Mouse (Mus musculus) liver, embryonic 13.5 days (tissue): ENCODE results near the gene Ammecr1. TPM values are rescaled to one million over a fixed set of nuclear protein-coding genes. Genes with fewer than 3 reads are reported as not detected.

ENCODE experiments used
- ATAC-seq: fragments of 200-750 bp; cut with Nextera tagmentation; 2 replicates; pipeline ENCODE4 v1.8.0; 2017; ENCODE audit warnings: low read depth, mild to moderate bottlenecking, moderate number of reproducible peaks, moderate library complexity
- DNase-seq: peaks from one replicate; pipeline ENCODE4 v3.0.0; 2022
- H3K27ac ChIP-seq: fragments of 300-500 bp; sonication (generic); 2 replicates; pipeline ENCODE4 v1.5.1; 2015; ENCODE audit warnings: moderate library complexity, mild to moderate bottlenecking, inconsistent platforms
- H3K27me3 ChIP-seq: fragments of 300-500 bp; sonication (generic); 2 replicates; pipeline ENCODE4 v1.6.1; 2015; ENCODE audit warnings: mild to moderate bottlenecking, inconsistent platforms
- H3K36me3 ChIP-seq: fragments of 300-500 bp; sonication (generic); 2 replicates; pipeline ENCODE4 v1.6.1; 2015; ENCODE audit warnings: mild to moderate bottlenecking, inconsistent platforms
- H3K4me1 ChIP-seq: fragments of 300-500 bp; sonication (generic); replicated peaks from 2 replicates; pipeline ENCODE4 v1.6.1; 2015; ENCODE audit warnings: inconsistent platforms
- H3K4me2 ChIP-seq: fragments of 300-500 bp; sonication (generic); 2 replicates; pipeline ENCODE4 v1.6.1; 2015; ENCODE audit warnings: inconsistent platforms, mild to moderate bottlenecking, moderate library complexity
- H3K4me3 ChIP-seq: fragments of 300-500 bp; sonication (generic); replicated peaks from 2 replicates; pipeline ENCODE4 v1.5.1; 2015; ENCODE audit warnings: mild to moderate bottlenecking, inconsistent platforms
- H3K9ac ChIP-seq: fragments of 300-500 bp; sonication (generic); 2 replicates; pipeline ENCODE4 v1.6.1; 2015; ENCODE audit warnings: mild to moderate bottlenecking, inconsistent platforms
- H3K9me3 ChIP-seq: fragments of 300-500 bp; sonication (generic); replicated peaks from 2 replicates; pipeline ENCODE4 v1.6.1; 2016; ENCODE audit warnings: inconsistent platforms
- WGBS: fragments of 180-500 bp; shearing (Covaris S2); methylation state at CpG from one replicate; pipeline ENCODE4 v1.1.7; 2015; ENCODE audit not compliant: insufficient replicate concordance; 5-methylcytosine and 5-hydroxymethylcytosine counted together
- polyA plus RNA-seq: library from polyadenylated mRNA; unstranded; fragments of >200 nt; fragmentation: Nextera tagmentation; extraction: Ambion mirVana; gene quantifications from 2 replicates; pipeline ENCODE4 v1.2.1, GENCODE M21; 2015

Gene Ammecr1
- polyA plus RNA-seq, 1 experiment from 2014 or later = 16.6 TPM

DNA sequence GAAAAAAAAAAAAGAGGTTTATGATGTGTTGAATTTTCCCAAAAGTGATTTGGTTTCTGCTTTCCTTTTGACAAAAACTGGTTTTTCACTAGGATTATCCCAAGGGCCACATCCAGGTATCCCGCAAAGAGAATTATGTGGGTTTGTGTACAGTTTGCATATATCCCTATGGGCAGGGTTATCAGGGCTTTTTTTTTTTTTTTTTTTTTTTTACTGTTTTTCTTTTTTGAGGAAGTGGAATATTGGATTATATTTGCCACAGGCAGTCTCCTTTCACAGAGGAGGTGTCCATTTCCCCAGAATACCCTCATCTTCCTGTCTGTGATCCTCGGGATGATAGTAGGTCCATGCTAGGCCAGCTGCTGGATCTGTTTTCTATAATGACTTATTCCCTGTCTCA lies 137.3 kb downstream of the Ammecr1 start:
- no peak for DNase-seq
- no peak overlapping the region for H3K27ac ChIP-seq
- no peaks in the 10 kb centered on the region for H3K27me3 ChIP-seq
- 72% methylated on average over 2 of the region's 2 CpGs for WGBS
- no peak overlapping the region for H3K4me3 ChIP-seq
- H3K4me2 ChIP-seq = no peak overlapping the region
- H3K4me1 ChIP-seq = peaks cover 16% of the 10 kb centered on the region
- H3K36me3 ChIP-seq = no peaks in the 10 kb centered on the region
- no peaks in the 10 kb centered on the region for H3K9me3 ChIP-seq
- no peak overlapping the region for H3K9ac ChIP-seq
- ATAC-seq = no peak

DNA sequence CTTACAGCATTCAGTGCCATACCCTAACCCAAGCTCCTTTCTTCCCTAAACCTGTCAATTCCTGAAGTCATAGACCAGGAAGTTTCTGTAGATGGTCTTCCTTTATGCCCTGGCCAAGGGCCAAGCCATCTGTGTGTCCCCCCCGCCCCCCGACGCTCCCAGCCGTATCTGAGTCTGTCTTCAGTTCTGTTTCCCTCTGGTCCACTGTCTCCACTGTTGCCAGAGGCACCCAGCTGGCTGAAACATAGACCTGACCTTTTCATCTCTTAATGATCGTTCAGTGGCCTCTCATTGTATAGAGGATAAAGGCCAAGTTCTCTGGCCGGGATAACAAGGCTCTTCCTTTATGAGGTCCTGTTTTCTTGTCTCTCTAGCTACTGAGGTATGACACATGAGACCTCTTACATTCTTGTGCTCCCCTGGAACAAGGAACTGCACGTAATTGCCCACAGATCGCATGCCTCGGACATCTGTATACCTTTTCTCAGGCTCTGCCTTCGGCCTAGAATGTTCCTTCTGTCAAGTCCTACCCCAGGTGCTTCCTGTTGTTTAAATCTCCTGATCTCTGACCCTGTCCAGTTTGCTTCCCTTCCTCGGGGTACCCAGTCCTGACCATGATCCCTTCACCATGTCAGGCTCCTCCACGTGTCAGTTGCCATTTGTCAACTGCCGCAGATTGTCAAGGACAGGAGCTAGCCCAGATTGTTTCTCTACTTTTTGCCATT lies 138.2 kb downstream of the Ammecr1 start:
- 69% methylated on average over 13 of the region's 13 CpGs for WGBS
- no peak for DNase-seq
- Histone ChIP-seq H3K4me2 (no peak overlapping the region), H3K4me3 (no peak overlapping the region), H3K9me3 (no peaks in the 10 kb centered on the region), H3K36me3 (no peaks in the 10 kb centered on the region), H3K4me1 (peaks cover 16% of the 10 kb centered on the region), H3K27ac (no peak overlapping the region), H3K9ac (no peak overlapping the region), H3K27me3 (no peaks in the 10 kb centered on the region)
- ATAC-seq = no peak

DNA sequence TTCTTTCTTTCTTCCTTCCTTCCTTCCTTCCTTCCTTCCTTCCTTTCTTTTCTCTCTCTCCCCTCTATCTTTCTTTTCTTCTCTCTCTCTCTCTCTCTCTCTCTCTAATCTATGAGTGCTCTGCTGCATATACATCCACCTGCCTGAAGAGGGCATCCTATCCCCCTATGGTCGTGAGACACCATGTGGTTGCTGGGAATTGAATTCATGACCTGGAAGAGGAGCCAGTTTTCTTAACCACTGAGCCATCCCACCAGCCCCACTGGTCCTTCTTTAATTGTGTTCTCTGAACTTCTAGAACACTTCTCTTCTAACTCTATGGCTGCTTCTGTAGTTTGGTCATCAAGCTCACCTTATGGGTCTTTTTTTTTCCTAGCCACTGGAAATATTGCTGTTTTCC lies 138.9 kb downstream of the Ammecr1 start:
- no peak overlapping the region for H3K27ac ChIP-seq
- ATAC-seq (no peak), DNase-seq (no peak)
- no peaks in the 10 kb centered on the region for H3K36me3 ChIP-seq
- H3K4me3 ChIP-seq = no peak overlapping the region
- no peak overlapping the region for H3K4me2 ChIP-seq
- H3K9ac ChIP-seq = no peak overlapping the region
- H3K4me1 ChIP-seq = peaks cover 16% of the 10 kb centered on the region
- WGBS = 32% methylated on average over 1 of the region's 1 CpGs
- H3K27me3 ChIP-seq = no peaks in the 10 kb centered on the region
- no peaks in the 10 kb centered on the region for H3K9me3 ChIP-seq

DNA sequence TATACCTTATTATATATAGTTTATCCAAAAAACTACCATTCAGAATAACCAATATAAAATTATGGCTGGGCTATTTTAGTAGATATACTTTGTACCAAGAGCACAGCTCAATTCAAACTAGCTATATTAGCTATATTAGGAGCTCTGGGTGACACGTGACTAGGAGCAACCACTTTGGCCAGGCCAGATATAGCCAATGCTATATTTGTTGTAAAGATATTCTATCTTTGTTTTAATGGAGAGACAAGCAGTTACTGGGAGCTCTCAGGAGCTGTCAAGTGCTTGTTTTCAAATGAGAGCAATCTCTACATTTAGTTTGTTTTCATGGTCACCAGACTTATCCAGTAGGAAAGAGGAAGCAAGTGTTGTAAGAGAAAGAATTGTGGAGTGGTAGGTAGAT lies 141.2 kb downstream of the Ammecr1 start:
- Histone ChIP-seq H3K4me2 (no peak overlapping the region), H3K27ac (no peak overlapping the region), H3K4me1 (peaks cover 13% of the 10 kb centered on the region), H3K9me3 (no peaks in the 10 kb centered on the region), H3K9ac (no peak overlapping the region), H3K27me3 (no peaks in the 10 kb centered on the region), H3K4me3 (no peak overlapping the region), H3K36me3 (no peaks in the 10 kb centered on the region)
- DNase-seq = no peak
- ATAC-seq = no peak
- WGBS = 57% methylated on average over 1 of the region's 1 CpGs

DNA sequence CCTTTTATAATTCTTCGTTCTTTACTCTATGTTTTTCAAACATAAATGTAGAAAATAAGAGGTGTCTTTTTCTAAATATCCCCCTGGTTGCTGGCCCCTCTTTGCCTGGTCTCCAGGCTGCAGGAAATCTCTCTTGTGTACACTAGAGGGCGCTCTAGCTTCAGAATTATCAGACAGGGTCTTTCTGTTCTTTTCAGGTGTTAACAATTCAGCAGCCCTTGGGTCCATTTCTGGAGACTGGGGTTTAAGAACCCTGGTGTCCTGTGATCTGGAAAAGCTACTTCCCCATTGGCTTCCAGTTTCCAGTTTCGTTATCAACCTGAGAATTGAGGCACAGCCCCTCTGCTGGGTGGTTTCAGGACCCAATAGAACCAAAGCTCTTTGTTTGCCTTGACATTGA lies 144.7 kb downstream of the Ammecr1 start:
- Histone ChIP-seq H3K4me2 (no peak overlapping the region), H3K4me3 (no peak overlapping the region), H3K4me1 (no peaks in the 10 kb centered on the region), H3K9me3 (no peaks in the 10 kb centered on the region), H3K27ac (no peak overlapping the region), H3K9ac (no peak overlapping the region), H3K27me3 (no peaks in the 10 kb centered on the region), H3K36me3 (no peaks in the 10 kb centered on the region)
- no peak for DNase-seq
- WGBS = 40% methylated on average over 3 of the region's 3 CpGs
- no peak for ATAC-seq

DNA sequence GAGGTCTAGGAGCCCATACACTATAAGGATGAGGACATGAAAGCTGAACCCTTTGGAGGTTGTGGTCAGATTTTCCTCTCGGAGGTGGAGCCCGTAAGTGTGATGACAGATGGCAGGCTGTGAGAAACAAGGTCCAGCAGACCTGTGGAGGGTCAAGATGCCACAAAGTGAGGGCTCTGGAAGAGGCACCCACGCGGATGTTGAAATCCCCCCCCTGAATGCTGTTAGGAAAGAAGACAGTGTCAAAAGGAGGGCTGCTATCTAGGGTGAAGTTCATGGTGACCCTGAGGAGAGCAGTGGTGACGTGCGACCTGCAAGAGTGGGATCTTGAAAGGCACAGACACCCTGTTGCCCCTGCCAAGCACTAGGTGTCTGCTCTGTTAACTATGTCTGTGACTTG lies 145.3 kb downstream of the Ammecr1 start:
- 69% methylated on average over 6 of the region's 6 CpGs for WGBS
- Histone ChIP-seq H3K27ac (no peak overlapping the region), H3K4me2 (no peak overlapping the region), H3K4me3 (no peak overlapping the region), H3K27me3 (no peaks in the 10 kb centered on the region), H3K9me3 (no peaks in the 10 kb centered on the region), H3K36me3 (no peaks in the 10 kb centered on the region), H3K4me1 (no peaks in the 10 kb centered on the region), H3K9ac (no peak overlapping the region)
- ATAC-seq (no peak), DNase-seq (no peak)

DNA sequence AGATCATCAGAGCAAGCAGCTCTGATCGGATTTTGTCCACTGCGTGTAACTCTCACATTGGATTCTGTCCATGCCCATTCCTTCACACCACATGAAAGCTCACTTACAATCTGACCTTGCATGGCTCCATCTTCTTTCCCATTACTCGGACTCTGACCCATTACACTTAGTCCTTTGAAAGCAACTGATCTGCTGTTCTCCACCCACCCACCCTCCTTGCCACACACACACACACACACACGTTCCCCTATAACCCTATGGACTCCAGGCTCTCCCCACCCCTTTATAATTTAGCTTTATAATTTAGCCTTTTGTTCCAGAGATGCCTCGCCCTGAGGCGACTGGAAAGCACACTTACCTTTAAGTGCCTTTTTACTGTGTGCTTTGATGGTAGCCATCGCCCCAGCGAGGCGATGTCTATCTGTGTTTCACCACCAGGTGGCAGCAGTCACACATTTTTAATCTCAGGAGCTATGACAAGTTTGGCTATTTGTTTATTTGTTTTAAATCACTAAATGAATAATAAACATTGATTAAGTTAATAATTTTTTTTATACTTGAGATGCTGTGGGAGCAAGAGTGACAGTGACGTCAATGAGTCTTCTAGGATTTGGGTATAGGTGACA lies 148.4 kb downstream of the Ammecr1 start:
- no peak overlapping the region for H3K4me2 ChIP-seq
- no peaks in the 10 kb centered on the region for H3K9me3 ChIP-seq
- no peak overlapping the region for H3K27ac ChIP-seq
- no peak overlapping the region for H3K9ac ChIP-seq
- 45% methylated on average over 10 of the region's 10 CpGs for WGBS
- H3K4me1 ChIP-seq = no peaks in the 10 kb centered on the region
- no peak for ATAC-seq
- DNase-seq = no peak
- H3K36me3 ChIP-seq = no peaks in the 10 kb centered on the region
- H3K27me3 ChIP-seq = no peaks in the 10 kb centered on the region
- no peak overlapping the region for H3K4me3 ChIP-seq

DNA sequence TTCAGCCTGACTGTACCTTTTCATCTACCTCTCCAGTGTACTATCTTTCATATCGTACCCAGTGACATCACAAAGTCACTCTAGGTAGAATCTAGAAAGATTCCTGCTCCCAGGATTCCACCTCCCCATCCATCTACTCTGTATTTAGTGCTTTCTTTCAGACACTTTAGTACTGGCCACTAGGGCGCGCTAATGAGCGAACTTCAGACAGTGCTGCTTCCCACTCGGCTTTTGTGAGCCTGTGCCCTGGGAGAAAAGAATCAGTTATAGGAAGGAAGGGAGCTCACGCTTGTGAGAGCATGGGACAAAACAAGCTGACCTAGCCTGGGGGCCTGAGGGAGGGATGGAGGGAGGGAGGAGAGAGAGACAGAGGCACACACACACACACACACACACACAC lies 153.4 kb downstream of the Ammecr1 start:
- no peak overlapping the region for H3K4me3 ChIP-seq
- H3K36me3 ChIP-seq = peaks cover 5% of the 10 kb centered on the region
- no peak for DNase-seq
- WGBS = 17% methylated on average over 6 of the region's 6 CpGs
- H3K9ac ChIP-seq = no peak overlapping the region
- no peaks in the 10 kb centered on the region for H3K9me3 ChIP-seq
- H3K4me2 ChIP-seq = no peak overlapping the region
- H3K27me3 ChIP-seq = no peaks in the 10 kb centered on the region
- no peak for ATAC-seq
- no peaks in the 10 kb centered on the region for H3K4me1 ChIP-seq
- no peak overlapping the region for H3K27ac ChIP-seq

DNA sequence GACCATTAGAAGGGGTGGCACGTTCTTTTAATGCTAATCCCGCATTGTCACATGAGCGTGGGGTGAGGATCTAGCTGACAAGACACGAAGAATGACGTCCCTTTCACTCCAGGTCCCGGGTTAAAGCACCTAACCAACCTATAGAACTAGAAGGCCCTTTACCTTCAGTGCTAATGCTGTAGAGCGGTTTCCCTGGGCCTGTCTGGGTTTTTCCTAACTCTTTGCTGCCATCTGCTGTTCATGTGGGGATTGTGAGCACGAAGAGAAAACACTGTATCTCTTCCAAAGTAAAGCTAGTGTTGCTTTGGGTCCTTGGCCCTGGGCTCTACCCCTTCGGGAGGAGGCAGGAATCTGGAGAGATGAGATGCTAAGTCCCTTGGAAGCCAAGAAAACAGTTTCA lies 158.1 kb downstream of the Ammecr1 start:
- no peak overlapping the region for H3K9ac ChIP-seq
- H3K27ac ChIP-seq = no peak overlapping the region
- peaks cover 14% of the 10 kb centered on the region for H3K36me3 ChIP-seq
- no peak for ATAC-seq
- no peak overlapping the region for H3K4me3 ChIP-seq
- no peak overlapping the region for H3K4me2 ChIP-seq
- WGBS = 48% methylated on average over 9 of the region's 9 CpGs
- H3K4me1 ChIP-seq = no peaks in the 10 kb centered on the region
- DNase-seq = peak; percentile 10
- no peaks in the 10 kb centered on the region for H3K9me3 ChIP-seq
- no peaks in the 10 kb centered on the region for H3K27me3 ChIP-seq

DNA sequence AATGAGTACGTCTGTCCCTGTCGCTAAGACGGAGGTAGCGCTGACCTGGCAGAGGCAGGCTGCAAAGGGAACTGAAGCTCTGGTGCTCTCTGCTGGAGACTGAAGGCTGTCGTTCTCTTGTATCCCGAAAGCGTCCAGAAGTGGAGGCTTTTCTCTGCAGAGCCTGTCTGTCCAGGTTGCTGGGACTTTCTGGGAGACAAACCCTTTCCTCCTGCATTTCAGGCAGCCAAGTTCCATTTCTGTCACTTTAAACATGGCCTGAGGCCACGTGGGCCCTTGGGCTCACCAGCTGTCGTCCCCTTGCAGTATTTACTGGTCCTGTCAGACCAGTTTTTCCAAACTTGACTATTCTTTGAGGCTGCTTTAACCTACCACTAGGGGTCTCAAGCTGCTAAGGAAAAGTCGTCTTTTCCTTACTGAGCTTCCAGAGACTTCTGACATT lies 159.9 kb downstream of the Ammecr1 start:
- DNase-seq = no peak
- Histone ChIP-seq H3K4me2 (no peak overlapping the region), H3K4me3 (no peak overlapping the region), H3K27ac (no peak overlapping the region), H3K4me1 (no peaks in the 10 kb centered on the region), H3K36me3 (peaks cover 9% of the 10 kb centered on the region; the same call in 1 of the 2 replicates), H3K9ac (no peak overlapping the region), H3K9me3 (no peaks in the 10 kb centered on the region), H3K27me3 (no peaks in the 10 kb centered on the region)
- no peak for ATAC-seq
- WGBS = 56% methylated on average over 10 of the region's 10 CpGs

DNA sequence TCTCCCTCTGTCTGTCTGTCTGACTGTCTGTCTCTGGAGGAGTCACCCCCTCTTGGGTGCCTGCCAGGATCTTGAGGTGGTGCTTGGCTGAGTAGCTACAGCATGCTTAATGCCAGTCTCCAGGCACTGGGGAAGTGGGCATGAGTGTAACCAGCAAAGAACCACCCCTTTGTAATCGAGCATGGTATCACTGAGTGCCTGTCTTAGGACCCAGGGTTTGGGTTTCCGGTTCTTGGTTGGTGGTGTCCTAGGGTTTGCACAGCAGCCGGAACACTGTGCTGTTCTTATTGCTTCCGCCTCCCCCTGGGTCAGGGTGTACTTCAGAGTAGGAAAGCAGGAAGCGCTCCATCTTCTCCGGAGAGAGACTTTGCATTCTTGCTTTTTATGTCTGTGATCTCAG lies 160.4 kb downstream of the Ammecr1 start:
- no peak for DNase-seq
- ATAC-seq = no peak
- H3K9me3 ChIP-seq = no peaks in the 10 kb centered on the region
- H3K4me1 ChIP-seq = no peaks in the 10 kb centered on the region
- H3K4me3 ChIP-seq = no peak overlapping the region
- H3K36me3 ChIP-seq = peaks cover 9% of the 10 kb centered on the region; the same call in 1 of the 2 replicates
- no peak overlapping the region for H3K27ac ChIP-seq
- H3K4me2 ChIP-seq = no peak overlapping the region
- no peaks in the 10 kb centered on the region for H3K27me3 ChIP-seq
- no peak overlapping the region for H3K9ac ChIP-seq
- WGBS = 78% methylated on average over 6 of the region's 6 CpGs

DNA sequence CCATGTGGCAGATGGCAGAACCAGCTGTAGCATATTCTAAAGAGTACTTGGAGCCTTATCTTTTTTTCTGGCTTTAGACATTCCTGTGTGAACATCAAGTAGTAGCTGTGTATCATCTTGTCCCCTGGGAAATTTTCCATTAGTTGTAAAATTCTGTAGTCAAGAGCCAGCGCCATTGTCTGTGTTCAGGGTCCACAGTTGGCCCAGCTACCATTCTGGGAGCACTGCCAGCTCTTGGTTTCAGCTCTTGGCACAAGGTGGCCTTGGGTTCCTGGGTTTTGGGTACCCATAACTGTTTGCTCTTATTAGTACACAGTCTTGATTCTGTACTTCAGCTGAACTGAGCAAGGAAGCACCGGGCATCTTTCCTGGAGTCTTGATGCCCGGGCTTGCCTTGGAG lies 161.9 kb downstream of the Ammecr1 start:
- WGBS = 85% methylated on average over 3 of the region's 3 CpGs
- Histone ChIP-seq H3K4me3 (no peak overlapping the region), H3K4me2 (no peak overlapping the region), H3K27me3 (no peaks in the 10 kb centered on the region), H3K9me3 (no peaks in the 10 kb centered on the region), H3K36me3 (peaks cover 9% of the 10 kb centered on the region; the same call in 1 of the 2 replicates), H3K9ac (no peak overlapping the region), H3K27ac (no peak overlapping the region), H3K4me1 (no peaks in the 10 kb centered on the region)
- DNase-seq (no peak), ATAC-seq (no peak)
